ENCODE assay signal across 7 mouse cellular contexts in the genomic region with DNA sequence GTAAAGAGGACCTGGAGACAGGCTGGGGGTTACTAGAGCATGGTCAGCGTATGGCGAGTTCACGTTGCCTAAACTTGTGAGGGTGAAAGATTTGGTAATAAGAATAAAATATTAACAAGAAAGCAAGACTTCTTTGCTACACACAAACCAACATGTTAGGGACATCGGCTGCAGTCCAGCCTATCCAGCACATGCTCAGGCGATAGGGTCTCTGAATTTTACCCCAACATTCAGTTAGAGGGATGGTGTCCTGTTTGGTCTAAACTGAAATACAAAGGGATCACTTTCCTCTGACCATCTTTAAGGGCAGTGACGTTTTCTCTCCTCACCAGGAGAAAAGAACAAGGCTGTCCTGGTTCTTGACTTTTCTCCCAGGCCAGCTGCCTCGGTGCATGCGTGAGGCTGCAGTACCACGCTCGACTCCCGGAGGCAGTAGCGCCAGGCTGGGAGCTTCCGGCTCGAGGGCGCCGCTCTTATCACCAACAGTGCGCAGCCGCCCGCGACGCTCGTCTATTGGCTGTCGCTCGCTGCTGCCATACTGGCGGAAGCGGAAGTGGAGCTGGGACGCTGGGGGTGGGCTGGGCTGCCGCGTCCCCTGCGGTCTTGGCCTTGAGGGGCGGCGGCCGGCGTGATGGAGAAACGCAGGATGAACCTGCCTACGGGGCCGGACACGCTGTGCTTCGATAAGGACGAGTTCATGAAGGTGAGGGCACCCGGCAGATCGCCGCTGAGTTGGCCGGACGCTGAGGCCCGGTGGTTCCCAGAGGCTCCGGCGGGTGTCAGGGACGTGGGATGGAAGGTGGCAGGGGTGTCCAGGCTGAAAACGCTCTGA. TPM values are rescaled to one million over a fixed set of nuclear protein-coding genes. Genes with fewer than 3 reads are reported as not detected.
DNase-seq lines count a peak whose midpoint lies in the region; ATAC-seq and TF ChIP-seq lines count a peak whose summit lies in the region.

Gene Cog2, plus strand, starts transcription at position 519 of the 832 bp plus-strand sequence.

- peak within 1 kb of the TSS; percentile 93 for H3K4me3 ChIP-seq in embryonic facial prominence, embryonic 10.5 days
- H3K4me3 ChIP-seq in intestine, postnatal 0 days (ENCODE audit: low read depth, low read length) = peak within 1 kb of the TSS; percentile 83
- peak within 1 kb of the TSS; percentile 93 for H3K4me3 ChIP-seq in midbrain, embryonic 12.5 days
- peak within 1 kb of the TSS; percentile 93 for H3K4me3 ChIP-seq in small intestine, adult 2 months (ENCODE audit: low read depth, low read length)

- peak within 1 kb of the TSS; percentile 81 for H3K27ac ChIP-seq in embryonic facial prominence, embryonic 10.5 days (replicated peaks)
- no peak within 1 kb of the TSS for H3K27ac ChIP-seq in intestine, postnatal 0 days (ENCODE audit: low read depth, low read length)
- H3K27ac ChIP-seq in midbrain, embryonic 12.5 days (replicated peaks) = no peak within 1 kb of the TSS
- H3K27ac ChIP-seq in small intestine, adult 2 months (ENCODE audit: insufficient read depth, low read depth, low read length) = no peak within 1 kb of the TSS

- peak; percentile 96 for TF ChIP-seq CTCF in intestine, postnatal 0 days (IDR thresholded peaks at IDR 0.05; ENCODE audit: low read depth)
- peak; percentile 79 for TF ChIP-seq CTCF in small intestine, adult 2 months (IDR thresholded peaks at IDR 0.05; ENCODE audit: extremely low read depth, insufficient read length, insufficient replicate concordance, low read depth, low read length)

- peaks cover 10% of the 10 kb centered on the region for H3K36me3 ChIP-seq in embryonic facial prominence, embryonic 10.5 days (replicated peaks)
- peaks cover 11% of the 10 kb centered on the region for H3K36me3 ChIP-seq in intestine, postnatal 0 days (ENCODE audit: control insufficient read depth, insufficient read depth)
- H3K36me3 ChIP-seq in midbrain, embryonic 12.5 days = peaks cover 1% of the 10 kb centered on the region; the same call in 1 of the 2 replicates
- peaks cover 4% of the 10 kb centered on the region; the same call in 1 of the 2 replicates for H3K36me3 ChIP-seq in small intestine, adult 2 months (ENCODE audit: control insufficient read depth, insufficient read depth, low read length)

- H3K4me2 ChIP-seq in intestine, postnatal 0 days (replicated peaks; ENCODE audit: low read depth) = peak within 1 kb of the TSS; percentile 59
- peak within 1 kb of the TSS; percentile 85 for H3K4me2 ChIP-seq in midbrain, embryonic 12.5 days (replicated peaks)

- peak; percentile 94 for DNase-seq in adrenal gland, postnatal 10 days
- DNase-seq in embryonic facial prominence, embryonic 10.5 days (ENCODE audit: low spot score) = peak; percentile 95
- peak; percentile 24 for DNase-seq in gonadal fat pad, adult 2 months (ENCODE audit: low read depth)
- peak; percentile 94 for DNase-seq in left cerebral cortex, postnatal 4 days

- intact Hi-C loops in left cerebral cortex, postnatal 4 days (cut with DNase I) = no loop called here

- H3K27me3 ChIP-seq in embryonic facial prominence, embryonic 10.5 days (replicated peaks; ENCODE audit: low read depth, poor library complexity, severe bottlenecking) = no peaks in the 10 kb centered on the region; the same call in 1 of the 2 replicates
- H3K27me3 ChIP-seq in intestine, postnatal 0 days (replicated peaks; ENCODE audit: control insufficient read depth, insufficient read depth, low read length) = no peaks in the 10 kb centered on the region
- H3K27me3 ChIP-seq in midbrain, embryonic 12.5 days = peaks cover 10% of the 10 kb centered on the region; the same call in 1 of the 2 replicates
- no peaks in the 10 kb centered on the region for H3K27me3 ChIP-seq in small intestine, adult 2 months (ENCODE audit: control insufficient read depth, insufficient read depth, low read length)

- ATAC-seq in intestine, postnatal 0 days = peak; percentile 99
- ATAC-seq in midbrain, embryonic 12.5 days (ENCODE audit: low FRiP score, low read depth) = peak; percentile 99

- H3K9ac ChIP-seq in intestine, postnatal 0 days (ENCODE audit: low read depth, low read length) = peak within 1 kb of the TSS; percentile 72
- H3K9ac ChIP-seq in midbrain, embryonic 12.5 days (replicated peaks) = peak within 1 kb of the TSS; percentile 92

- no peaks in the 10 kb centered on the region for H3K9me3 ChIP-seq in embryonic facial prominence, embryonic 10.5 days
- no peaks in the 10 kb centered on the region for H3K9me3 ChIP-seq in intestine, postnatal 0 days (ENCODE audit: control insufficient read depth)
- no peaks in the 10 kb centered on the region for H3K9me3 ChIP-seq in midbrain, embryonic 12.5 days

- WGBS in embryonic facial prominence, embryonic 10.5 days = 10% methylated on average over 50 of the region's 50 CpGs
- 10% methylated on average over 50 of the region's 50 CpGs for WGBS in intestine, postnatal 0 days
- WGBS in midbrain, embryonic 12.5 days = 10% methylated on average over 50 of the region's 50 CpGs
- 10% methylated on average over 50 of the region's 50 CpGs for WGBS in small intestine, adult 2 months

- peak; percentile 58; the same call in 1 of the 2 replicates for TF ChIP-seq POLR2A in small intestine, adult 2 months (IDR thresholded peaks at IDR 0.05; ENCODE audit: low read depth, low read length)

- peaks cover 15% of the 10 kb centered on the region for H3K4me1 ChIP-seq in embryonic facial prominence, embryonic 10.5 days
- H3K4me1 ChIP-seq in intestine, postnatal 0 days (replicated peaks; ENCODE audit: control insufficient read depth, insufficient read depth, low read length) = 0 out of 2 replicates have a peak, but pooled peaks cover 6% of the 10 kb centered on the region
- H3K4me1 ChIP-seq in midbrain, embryonic 12.5 days = peaks cover 13% of the 10 kb centered on the region
- peaks cover 13% of the 10 kb centered on the region; the same call in 1 of the 2 replicates for H3K4me1 ChIP-seq in small intestine, adult 2 months (ENCODE audit: control insufficient read depth, insufficient read depth, insufficient read length, low read length)

RNA-seq across cellular contexts. Expression of gene Cog2, which starts in this region (rescaled TPM):
- total RNA-seq in adrenal gland, postnatal 10 days (2021) = 10 to 100 TPM; 34.1 to 36.3 TPM
- polyA plus RNA-seq in embryonic facial prominence, embryonic 10.5 days (2016; fragmentation: Nextera tagmentation; extraction: Ambion mirVana) = 41.8 and 41.9 TPM in 2 replicates
- polyA plus RNA-seq in gonadal fat pad, adult 2 months (2012; rRNA removed) = 24.3 and 27.6 TPM in 2 replicates
- 19.5 and 20.6 TPM in 2 replicates for polyA plus RNA-seq in intestine, postnatal 0 days (2015; fragmentation: Nextera tagmentation; extraction: Ambion mirVana)
- total RNA-seq in left cerebral cortex, postnatal 4 days (2021) = 10 to 100 TPM; 37.2 to 38.6 TPM
- polyA plus RNA-seq in midbrain, embryonic 12.5 days (2016; fragmentation: Nextera tagmentation; extraction: Ambion mirVana) = 46.6 and 48.0 TPM in 2 replicates
- polyA plus RNA-seq in small intestine, adult 2 months (2012; rRNA removed) = 8.3 and 14.7 TPM in 2 replicates

Comparison
In these comparisons a context has a peak if more than half of its experiments do, and no peak if none do; other contexts are left out.
1. DNase-seq: peak in every context shown above with its lines; median percentile 95 in embryonic facial prominence, embryonic 10.5 days; 94 in adrenal gland, postnatal 10 days; 94 in left cerebral cortex, postnatal 4 days; 24 in gonadal fat pad, adult 2 months.